Mouse (Mus musculus) olfactory bulb, adult 2 months (tissue): ENCODE data around the gene Cdc37l1. TPM values are rescaled to one million over a fixed set of nuclear protein-coding genes. Genes with fewer than 3 reads are reported as not detected.
A peak's percentile ranks its signal among the peaks of the same experiment; 100 is the strongest.

Experiments used
- H3K27ac ChIP-seq: fragments of 200-500 bp; 2 replicates; pipeline ENCODE4 v1.5.1; 2012; ENCODE audit warnings: low read depth, low read length; ENCODE audit not compliant: insufficient read depth
- H3K4me1 ChIP-seq: fragments of 200-500 bp; 2 replicates; pipeline ENCODE4 v1.6.1; 2012; ENCODE audit warnings: low read length; ENCODE audit not compliant: control insufficient read depth, insufficient read depth
- H3K4me3 ChIP-seq: fragments of 200-500 bp; 2 replicates; pipeline ENCODE4 v1.5.1; 2012; ENCODE audit warnings: mild to moderate bottlenecking, low read depth, low read length, moderate library complexity; ENCODE audit not compliant: insufficient read depth
- CTCF ChIP-seq: fragments of 200-500 bp; IDR thresholded peaks from 2 replicates; pipeline ENCODE4 v1.5.1; 2012; ENCODE audit warnings: low read depth, mild to moderate bottlenecking, low read length, moderate library complexity; ENCODE audit not compliant: insufficient read depth
- POLR2A ChIP-seq: fragments of 200-500 bp; IDR thresholded peaks from 2 replicates; pipeline ENCODE4 v1.6.1; 2012; ENCODE audit warnings: mild to moderate bottlenecking, low read depth, low read length, moderate library complexity; ENCODE audit not compliant: insufficient read depth
- WGBS: fragments of 180-500 bp; shearing (Covaris S2); methylation state at CpG from one replicate; pipeline ENCODE4 v1.1.7; 2018; 5-methylcytosine and 5-hydroxymethylcytosine counted together
- polyA plus RNA-seq: library from polyadenylated mRNA; stranded (reverse); fragments of >200 nt; gene quantifications from 2 replicates; pipeline ENCODE4 v1.2.4, GENCODE M21; 2012; ENCODE audit warnings: low replicate concordance; ENCODE audit not compliant: missing spikeins, insufficient read depth, insufficient read length

The Cdc37l1 gene
- polyA plus RNA-seq, 1 experiment = not detected

GRCm38 (mm10) chr19:29052786-29053185 is 62.6 kb downstream of the Cdc37l1 start:
- WGBS = 95% methylated on average over 12 of the region's 12 CpGs
- TF ChIP-seq CTCF = no peak
- TF ChIP-seq POLR2A = no peak
- Histone ChIP-seq H3K4me3 (no peak overlapping the region), H3K4me1 (peaks cover 4% of the 10 kb centered on the region), H3K27ac (no peak overlapping the region)

DNA sequence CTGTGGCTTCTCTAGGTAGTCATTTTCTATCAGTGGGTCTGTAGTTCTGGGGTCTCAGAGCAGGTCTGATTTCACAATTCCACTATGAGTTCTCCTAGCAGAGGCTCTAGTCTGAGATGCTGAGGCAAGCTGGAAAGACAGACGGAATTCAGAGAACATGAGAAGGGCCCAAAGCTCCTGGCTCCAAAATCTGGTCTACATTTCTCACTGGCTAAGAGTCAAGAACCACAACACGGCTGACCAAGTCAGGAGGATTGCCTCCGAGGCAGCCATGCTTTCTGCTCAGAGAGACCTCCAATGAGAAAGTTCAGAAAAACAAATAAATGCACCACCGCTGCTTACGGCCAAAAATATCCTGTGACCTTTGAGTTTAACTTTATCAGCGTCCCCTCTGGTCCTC is 64.4 kb downstream of the Cdc37l1 start:
- Histone ChIP-seq H3K27ac (no peak overlapping the region), H3K4me1 (no peaks in the 10 kb centered on the region), H3K4me3 (no peak overlapping the region)
- TF ChIP-seq POLR2A = no peak
- TF ChIP-seq CTCF = no peak
- WGBS = 78% methylated on average over 6 of the region's 6 CpGs

DNA sequence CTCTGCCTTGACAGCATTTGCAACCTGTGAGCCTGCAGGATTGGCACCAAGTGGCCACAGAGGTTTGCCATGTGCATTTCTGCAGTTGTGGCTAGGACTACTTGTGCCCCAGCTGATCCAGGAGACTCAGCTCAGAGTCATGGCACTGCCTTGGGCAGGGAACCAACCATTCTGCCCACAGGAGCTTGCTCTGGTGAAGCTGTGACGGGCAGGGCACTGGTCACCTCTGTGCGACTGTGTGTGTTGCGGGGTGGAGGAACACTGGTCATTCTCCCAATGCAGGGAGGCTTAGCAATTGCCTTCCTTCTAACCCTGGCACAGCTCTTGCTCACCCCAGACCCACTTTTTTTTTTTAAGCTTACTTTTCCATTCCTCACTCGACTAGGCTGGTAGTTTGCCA is 65.3 kb downstream of the Cdc37l1 start:
- H3K27ac ChIP-seq = no peak overlapping the region
- H3K4me3 ChIP-seq = no peak overlapping the region
- no peak for TF ChIP-seq POLR2A
- no peak for TF ChIP-seq CTCF
- 87% methylated on average over 4 of the region's 4 CpGs for WGBS
- no peaks in the 10 kb centered on the region for H3K4me1 ChIP-seq

DNA sequence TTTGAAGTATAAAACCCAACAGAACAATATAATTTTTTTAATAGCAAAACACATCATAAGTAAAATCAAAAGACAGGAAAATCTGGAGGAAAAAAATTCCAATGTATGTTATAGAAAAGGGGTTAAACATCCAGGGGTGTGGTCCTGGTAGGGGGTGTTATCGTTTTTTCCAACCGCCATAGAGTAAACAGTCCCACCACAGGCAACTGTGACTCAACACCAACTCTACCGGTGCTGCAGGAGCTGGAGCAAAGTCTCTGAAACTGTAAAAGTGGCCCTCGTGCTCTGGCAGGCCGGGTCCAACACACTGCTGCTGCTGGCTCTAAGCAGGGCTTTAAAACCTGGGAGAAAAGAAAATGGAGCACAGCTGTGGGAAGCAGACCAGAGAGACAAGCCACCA is 68.6 kb downstream of the Cdc37l1 start:
- 87% methylated on average over 5 of the region's 5 CpGs for WGBS
- no peak overlapping the region for H3K27ac ChIP-seq
- TF ChIP-seq CTCF (no peak), POLR2A (no peak)
- H3K4me1 ChIP-seq = no peaks in the 10 kb centered on the region
- no peak overlapping the region for H3K4me3 ChIP-seq

- 85% methylated on average over 2 of the region's 2 CpGs for WGBS
- Histone ChIP-seq H3K27ac (no peak overlapping the region), H3K4me1 (peaks cover 4% of the 10 kb centered on the region; the same call in 1 of the 2 replicates), H3K4me3 (no peak overlapping the region)
- TF ChIP-seq CTCF (no peak), POLR2A (no peak)
These were observed 69.5 kb downstream of the Cdc37l1 start for GRCm38 (mm10) chr19:29059688-29060087.

DNA sequence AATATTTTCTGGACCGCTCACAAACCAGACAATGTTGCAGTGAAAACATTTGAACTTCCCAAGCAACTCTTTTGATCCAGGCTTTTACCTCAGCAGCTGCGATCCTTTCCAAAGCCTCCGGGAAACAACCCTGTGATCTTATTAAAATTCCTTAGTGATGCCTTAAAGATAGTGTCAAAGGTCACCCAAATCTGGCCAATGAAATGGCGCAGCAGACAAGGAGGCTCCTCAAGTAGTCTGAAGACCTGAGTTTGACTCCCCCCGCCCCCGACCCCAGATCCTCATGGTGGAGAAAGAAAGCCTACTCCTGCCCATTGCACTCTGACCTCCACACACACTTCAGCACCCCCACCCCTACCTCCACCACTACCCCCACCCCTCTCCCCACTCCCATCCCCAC is 70.1 kb downstream of the Cdc37l1 start:
- no peak overlapping the region for H3K27ac ChIP-seq
- H3K4me3 ChIP-seq = no peak overlapping the region
- WGBS = 51% methylated on average over 6 of the region's 6 CpGs
- no peak for TF ChIP-seq CTCF
- TF ChIP-seq POLR2A = no peak
- H3K4me1 ChIP-seq = peaks cover 4% of the 10 kb centered on the region; the same call in 1 of the 2 replicates

- 87% methylated on average over 5 of the region's 5 CpGs for WGBS
- no peak overlapping the region for H3K27ac ChIP-seq
- TF ChIP-seq POLR2A (no peak), CTCF (no peak)
These were observed 72.9 kb downstream of the Cdc37l1 start for GRCm38 (mm10) chr19:29063009-29063408.

GRCm38 (mm10) chr19:29063577-29064363 is 73.6 kb downstream of the Cdc37l1 start:
- TF ChIP-seq POLR2A (no peak), CTCF (peak; percentile 87)
- no peak overlapping the region for H3K4me3 ChIP-seq
- 12% methylated on average over 18 of the region's 18 CpGs for WGBS
- peaks cover 4% of the 10 kb centered on the region; the same call in 1 of the 2 replicates for H3K4me1 ChIP-seq
- peak overlapping the region; percentile 49; the same call in 1 of the 2 replicates for H3K27ac ChIP-seq

More at GRCm38 (mm10) chr19:29063009-29063408, 72.9 kb downstream of the Cdc37l1 start:
- no peak overlapping the region for H3K4me3 ChIP-seq
- H3K4me1 ChIP-seq = peaks cover 4% of the 10 kb centered on the region; the same call in 1 of the 2 replicates

DNA sequence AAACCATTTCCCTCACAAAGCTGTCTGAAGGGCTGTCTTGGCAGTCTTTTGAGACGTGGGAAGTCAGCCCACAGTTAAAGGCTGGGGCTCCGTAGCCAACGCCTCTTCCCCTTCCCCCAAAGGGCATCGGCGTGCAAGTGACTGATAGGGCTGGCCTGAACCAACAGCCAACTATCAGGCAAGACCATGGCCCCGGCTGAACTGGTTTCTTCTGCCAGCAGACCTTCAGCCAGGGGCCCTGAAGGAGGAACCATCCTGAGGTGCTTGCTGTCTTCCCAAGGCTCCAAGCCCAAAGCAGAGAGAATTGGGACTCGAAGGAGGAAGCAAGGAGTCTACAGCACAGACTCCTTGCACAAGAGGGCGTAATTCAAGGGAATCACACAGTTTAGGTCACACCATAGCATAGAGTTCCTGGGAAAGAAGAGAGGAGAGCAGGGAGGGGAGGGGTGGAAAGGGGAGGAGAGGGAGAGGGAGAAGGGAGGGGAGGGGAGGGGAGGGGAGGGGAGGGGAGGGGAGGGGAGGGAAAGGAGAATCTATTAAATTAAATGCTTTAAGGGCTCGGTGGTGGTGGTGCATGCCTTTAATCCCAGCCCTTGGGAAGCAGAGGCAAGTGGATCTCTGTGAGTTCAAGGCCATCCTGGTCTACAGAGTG is 74.4 kb downstream of the Cdc37l1 start:
- peaks cover 4% of the 10 kb centered on the region; the same call in 1 of the 2 replicates for H3K4me1 ChIP-seq
- WGBS = 18% methylated on average over 9 of the region's 9 CpGs
- H3K27ac ChIP-seq = peak overlapping the region; percentile 66; the same call in 1 of the 2 replicates
- TF ChIP-seq CTCF (no peak), POLR2A (no peak)
- no peak overlapping the region for H3K4me3 ChIP-seq
